Mouse (Mus musculus): ENCODE measurements at regions not wholly inside any gene's neighbourhood (a gene's known extent, or its start where the extent isn't known, plus 50 kb on each side); places are given as distances from the start of the nearest gene placed in this dataset.
"Not testable (repeated sequence)": the region's sequence is repeated elsewhere in the genome, so short reads cannot be mapped to it uniquely, and the experiment has no call there.

DNA sequence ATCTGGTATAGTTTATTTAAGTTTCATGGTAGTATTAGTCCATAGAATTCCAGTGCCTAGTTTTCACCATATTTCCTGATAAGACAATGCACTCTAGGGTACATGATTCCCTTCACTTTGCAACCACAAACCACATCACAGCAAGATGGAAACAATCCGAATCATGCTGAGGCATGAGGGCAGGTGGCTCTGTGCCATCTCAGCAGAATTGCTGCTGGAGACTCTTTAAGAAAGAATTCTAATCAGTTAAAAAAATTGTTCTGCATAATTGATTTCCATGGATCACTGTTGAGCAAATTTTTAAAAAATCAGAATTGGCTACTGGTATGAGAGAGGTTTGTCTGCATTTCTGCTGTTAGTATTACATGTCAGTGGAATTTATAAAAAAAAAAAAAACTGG, 1451.1 kb upstream of the Pcdh20 start:
- Histone ChIP-seq H3K9me3 (ENCODE audit: low read length) (no peaks in the 10 kb centered on the region), H3K4me1 (replicated peaks; ENCODE audit: low read depth, low read length) (no peaks in the 10 kb centered on the region), H3K27me3 (ENCODE audit: insufficient read depth, low read length) (no peaks in the 10 kb centered on the region; the same call in 1 of the 2 replicates), H3K36me3 (ENCODE audit: insufficient read depth, low read length) (no peaks in the 10 kb centered on the region), H3K4me3 (replicated peaks; ENCODE audit: low read length) (no peak overlapping the region)
- TF ChIP-seq NANOG (IDR thresholded peaks at IDR 0.05; ENCODE audit: borderline replicate concordance, low read length) (no peak), POU5F1 (IDR thresholded peaks at IDR 0.05; ENCODE audit: borderline replicate concordance, low read length) (no peak), CTCF (conservative IDR thresholded peaks at IDR 0.05; ENCODE audit: low read length) (no peak)

DNA sequence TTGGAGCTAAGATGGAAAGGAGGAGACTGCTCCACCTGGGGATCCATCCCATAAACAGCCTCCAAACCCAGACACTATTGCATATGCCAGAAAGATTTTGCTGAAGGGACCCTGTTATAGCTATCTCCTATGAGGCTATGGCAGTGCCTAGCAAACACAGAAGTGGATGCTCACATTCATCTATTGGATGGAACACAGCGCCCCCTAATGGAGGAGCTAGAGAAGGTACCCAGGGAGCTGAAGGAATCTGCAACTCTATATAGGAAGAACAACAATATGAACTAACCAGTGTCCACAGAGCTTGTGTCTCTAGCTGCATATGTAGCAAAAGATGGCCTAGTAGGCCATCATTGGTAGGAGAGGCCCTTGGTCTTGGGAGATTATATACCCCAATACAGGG, 1449.4 kb upstream of the Pcdh20 start:
- not testable (repeated sequence) for H3K27me3 ChIP-seq (ENCODE audit: insufficient read depth, low read length); H3K4me3 ChIP-seq (replicated peaks; ENCODE audit: low read length); H3K9me3 ChIP-seq (ENCODE audit: low read length); H3K4me1 ChIP-seq (replicated peaks; ENCODE audit: low read depth, low read length); H3K36me3 ChIP-seq (ENCODE audit: insufficient read depth, low read length)
- peak; percentile 65 for TF ChIP-seq CTCF (conservative IDR thresholded peaks at IDR 0.05; ENCODE audit: low read length)

DNA sequence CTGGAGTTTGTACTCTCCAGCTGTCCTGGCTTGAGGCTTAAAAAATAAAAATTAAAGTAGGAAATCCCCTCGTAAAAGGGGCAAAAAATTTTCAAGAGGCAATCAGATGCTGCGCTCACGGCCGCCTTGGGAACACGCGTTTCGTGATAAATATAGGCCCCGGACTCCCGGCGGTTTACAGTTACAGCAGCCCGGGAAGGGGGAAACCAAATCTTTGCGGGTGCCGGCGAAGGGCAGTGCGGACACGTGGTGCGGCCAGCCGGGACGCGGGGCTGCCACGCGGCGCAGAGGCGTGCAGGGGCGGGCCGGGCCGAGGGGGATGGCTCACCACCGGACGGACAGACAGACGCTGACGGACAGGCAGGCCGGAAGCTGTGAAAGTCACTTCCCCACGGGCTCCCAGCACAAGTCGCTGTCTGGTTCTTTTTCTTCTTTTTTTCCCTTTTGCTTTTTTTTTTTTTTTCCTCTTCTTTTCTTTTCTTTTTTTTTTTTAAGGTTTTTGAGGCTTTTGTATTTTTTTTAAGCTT, 1427.6 kb upstream of the Pcdh20 start:
- H3K4me3 ChIP-seq (replicated peaks; ENCODE audit: low read length), result peak overlapping the region; percentile 69
- H3K4me1 ChIP-seq (replicated peaks; ENCODE audit: low read depth, low read length); H3K27me3 ChIP-seq (ENCODE audit: insufficient read depth, low read length); H3K36me3 ChIP-seq (ENCODE audit: insufficient read depth, low read length): not testable (repeated sequence)
- H3K9me3 ChIP-seq (ENCODE audit: low read length), result peaks cover 39% of the 10 kb centered on the region

DNA sequence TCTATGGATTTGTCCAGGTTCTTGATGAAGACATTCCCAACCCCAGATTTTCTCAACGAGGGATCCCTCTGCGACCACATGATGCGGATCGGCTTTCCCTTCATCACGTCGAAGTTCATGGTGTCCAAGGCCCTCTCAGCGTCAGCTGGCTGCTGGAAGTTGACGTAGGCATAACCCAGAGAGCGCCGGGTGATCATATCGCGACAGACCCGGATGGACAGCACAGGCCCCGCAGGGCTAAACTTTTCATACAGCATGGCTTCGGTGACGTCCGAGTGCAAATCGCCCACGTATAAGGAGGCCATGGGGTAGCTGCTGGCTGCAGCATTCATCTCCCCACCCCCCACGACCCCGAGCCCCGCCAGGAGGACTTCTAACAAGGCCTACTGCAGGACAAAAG, 1426.9 kb upstream of the Pcdh20 start:
- H3K4me3 ChIP-seq (replicated peaks; ENCODE audit: low read length), result not testable (repeated sequence)
- peaks cover 32% of the 10 kb centered on the region for H3K9me3 ChIP-seq (ENCODE audit: low read length)

DNA sequence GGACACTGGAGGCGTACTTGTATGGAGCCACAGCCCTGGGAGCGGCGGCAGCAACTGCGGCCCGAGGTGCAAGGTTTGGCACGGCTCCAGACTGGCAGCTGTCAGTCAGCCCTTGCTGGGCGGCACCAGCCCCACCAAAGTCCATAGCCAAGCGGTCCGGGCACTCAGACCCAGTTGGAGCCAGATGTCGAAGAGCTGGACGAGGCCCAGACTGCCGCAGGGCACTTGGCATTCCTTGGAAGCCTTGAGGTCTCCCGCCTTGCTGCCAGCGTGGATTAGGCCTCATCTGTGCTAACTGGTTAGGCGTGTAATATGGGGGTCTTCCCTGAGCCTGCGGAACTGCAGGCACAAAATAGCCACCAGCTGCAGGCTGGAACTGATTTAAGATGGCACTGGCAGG, 1425.7 kb upstream of the Pcdh20 start:
- peaks cover 23% of the 10 kb centered on the region for H3K9me3 ChIP-seq (ENCODE audit: low read length)
- not testable (repeated sequence) for H3K4me1 ChIP-seq (replicated peaks; ENCODE audit: low read depth, low read length); H3K27me3 ChIP-seq (ENCODE audit: insufficient read depth, low read length); H3K36me3 ChIP-seq (ENCODE audit: insufficient read depth, low read length)
- H3K4me3 ChIP-seq (replicated peaks; ENCODE audit: low read length), result peak overlapping the region; percentile 48

More for the DNA sequence above, 1426.9 kb upstream of the Pcdh20 start:
- not testable (repeated sequence) for H3K4me1 ChIP-seq (replicated peaks; ENCODE audit: low read depth, low read length); H3K36me3 ChIP-seq (ENCODE audit: insufficient read depth, low read length); H3K27me3 ChIP-seq (ENCODE audit: insufficient read depth, low read length)

Measured in E14TG2a.4 (cell line).